Mouse (Mus musculus): ENCODE results near the gene 1700025C18Rik. TPM values are rescaled to one million over a fixed set of nuclear protein-coding genes. Genes with fewer than 3 reads are reported as not detected.

Gene 1700025C18Rik
- polyA plus RNA-seq (2017; shearing (Covaris generic)): not detected

GRCm38 (mm10) chr2:165090650-165091049 is at the start of gene 1700025C18Rik:
Gene 1700025C18Rik (minus strand): TSS chr2:165090750.

GRCm38 (mm10) chr2:165054888-165055852 is 35.4 kb downstream of the 1700025C18Rik start, which contains the start of gene Cd40:
Gene Cd40 (plus strand): TSS chr2:165055627.

GRCm38 (mm10) chr2:165034131-165035057 is 56.2 kb downstream of the 1700025C18Rik start, which contains the start of gene Ncoa5:
Gene Ncoa5 (minus strand): TSS chr2:165034867.

Other genes with a start within 250 kb of the 1700025C18Rik start
- gene Pltp, start 233.0 kb downstream of the 1700025C18Rik start, polyA plus RNA-seq (2017; shearing (Covaris generic)): 5.1 TPM
- 150 TPM for gene Pcif1, start 211.4 kb downstream of the 1700025C18Rik start, polyA plus RNA-seq (2017; shearing (Covaris generic))
- 40.3 TPM for gene Zfp335, start 179.0 kb downstream of the 1700025C18Rik start, polyA plus RNA-seq (2017; shearing (Covaris generic))
- 3.8 TPM for gene Mmp9, start 150.0 kb downstream of the 1700025C18Rik start, polyA plus RNA-seq (2017; shearing (Covaris generic))
- gene Slc12a5, start 129.9 kb downstream of the 1700025C18Rik start, polyA plus RNA-seq (2017; shearing (Covaris generic)): 0.44 TPM
- 33.1 TPM for gene Ncoa5, start 55.9 kb downstream of the 1700025C18Rik start, polyA plus RNA-seq (2017; shearing (Covaris generic))
- gene Cd40, start 35.1 kb downstream of the 1700025C18Rik start, polyA plus RNA-seq (2017; shearing (Covaris generic)): 0.52 TPM
- 0.10 TPM for gene Cdh22, start 144.1 kb upstream of the 1700025C18Rik start, polyA plus RNA-seq (2017; shearing (Covaris generic))
- 44.5 TPM for gene Slc35c2, start 197.1 kb upstream of the 1700025C18Rik start, polyA plus RNA-seq (2017; shearing (Covaris generic))
- gene Elmo2, start 235.7 kb upstream of the 1700025C18Rik start, polyA plus RNA-seq (2017; shearing (Covaris generic)): 23.0 TPM